Mouse (Mus musculus): ENCODE measurements around the gene Scml4.

Gene Scml4

DNA sequence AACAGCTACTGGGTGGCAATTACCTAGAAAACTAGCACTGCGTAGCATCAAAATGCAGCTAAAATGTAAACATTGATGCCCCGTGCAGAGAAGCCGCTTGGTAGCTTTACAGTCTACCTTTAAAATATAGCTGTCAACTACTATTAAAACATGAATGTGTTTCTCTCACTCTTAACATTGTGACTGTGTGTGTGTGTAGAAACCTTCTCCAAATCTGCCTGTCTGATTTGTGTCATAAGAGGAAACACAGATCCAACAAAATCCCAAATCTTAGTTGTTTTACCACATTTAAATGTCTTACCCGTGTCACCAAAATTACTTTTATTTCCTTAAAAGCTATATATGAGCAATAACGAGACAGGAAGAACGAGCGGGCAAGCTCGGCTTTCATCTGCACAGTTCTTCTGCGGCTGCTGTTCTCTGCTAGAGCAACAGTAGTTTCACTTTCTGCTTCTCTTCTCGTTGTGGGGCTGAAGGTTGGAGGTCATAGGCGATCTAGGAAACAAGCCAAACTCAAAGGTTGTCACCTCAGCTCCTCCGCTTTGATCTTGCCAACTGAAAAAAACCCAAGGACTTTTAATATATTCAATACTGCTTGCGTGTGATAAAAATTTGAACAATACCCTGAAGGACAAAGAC is 2.1 kb downstream of the Scml4 start:
- no peak for DNase-seq (ENCODE audit: low read depth, low spot score)

DNA sequence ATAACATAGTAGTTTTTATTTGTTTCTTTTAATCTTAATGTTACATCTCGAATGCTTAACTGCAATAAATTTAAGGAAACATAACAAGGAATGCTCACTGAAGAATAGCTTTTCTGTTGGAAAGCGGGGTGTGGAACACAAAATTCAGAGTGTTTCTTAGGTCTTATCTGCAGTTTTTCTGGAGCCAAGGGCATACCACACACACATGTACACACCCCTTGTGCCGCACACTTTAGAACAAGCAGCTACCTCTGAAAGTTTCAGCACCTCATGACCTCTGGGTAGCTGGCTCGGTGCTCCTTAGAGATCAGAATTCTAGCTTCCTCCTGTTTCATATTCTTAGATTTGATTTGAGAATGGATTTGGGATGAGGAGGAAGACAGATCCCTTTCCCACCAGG is 2.6 kb downstream of the Scml4 start:
- DNase-seq (ENCODE audit: low read depth, low spot score) = no peak

- DNase-seq (ENCODE audit: low read depth, low spot score) = no peak
These were observed 3.6 kb downstream of the Scml4 start for GRCm38 (mm10) chr10:42863621-42864391.

GRCm38 (mm10) chr10:42864696-42865095 is 4.5 kb downstream of the Scml4 start:
- DNase-seq (ENCODE audit: low read depth, low spot score) = no peak

- no peak for DNase-seq (ENCODE audit: low read depth, low spot score)
These were observed 8.2 kb downstream of the Scml4 start for GRCm38 (mm10) chr10:42868416-42868815.

DNA sequence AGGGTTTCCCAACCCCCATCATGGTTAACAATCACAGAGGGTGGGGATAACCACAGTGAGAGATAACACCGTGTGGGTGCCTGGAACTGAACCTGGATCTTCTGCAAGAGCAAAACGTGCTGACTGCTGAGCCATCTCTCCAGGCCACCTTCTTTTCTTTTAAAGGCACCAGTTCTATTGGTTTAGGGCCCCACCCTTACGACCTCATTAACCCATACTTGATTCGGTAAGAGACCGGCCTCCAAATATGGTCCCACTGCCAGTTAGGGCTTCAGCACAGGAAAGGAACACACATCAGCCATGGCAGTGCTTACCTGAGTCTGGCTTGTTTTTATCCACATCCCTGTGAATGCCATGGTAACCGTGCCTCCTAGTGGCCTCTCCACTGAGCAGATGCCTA is 9.3 kb downstream of the Scml4 start:
- no peak for DNase-seq (ENCODE audit: low read depth, low spot score)

DNA sequence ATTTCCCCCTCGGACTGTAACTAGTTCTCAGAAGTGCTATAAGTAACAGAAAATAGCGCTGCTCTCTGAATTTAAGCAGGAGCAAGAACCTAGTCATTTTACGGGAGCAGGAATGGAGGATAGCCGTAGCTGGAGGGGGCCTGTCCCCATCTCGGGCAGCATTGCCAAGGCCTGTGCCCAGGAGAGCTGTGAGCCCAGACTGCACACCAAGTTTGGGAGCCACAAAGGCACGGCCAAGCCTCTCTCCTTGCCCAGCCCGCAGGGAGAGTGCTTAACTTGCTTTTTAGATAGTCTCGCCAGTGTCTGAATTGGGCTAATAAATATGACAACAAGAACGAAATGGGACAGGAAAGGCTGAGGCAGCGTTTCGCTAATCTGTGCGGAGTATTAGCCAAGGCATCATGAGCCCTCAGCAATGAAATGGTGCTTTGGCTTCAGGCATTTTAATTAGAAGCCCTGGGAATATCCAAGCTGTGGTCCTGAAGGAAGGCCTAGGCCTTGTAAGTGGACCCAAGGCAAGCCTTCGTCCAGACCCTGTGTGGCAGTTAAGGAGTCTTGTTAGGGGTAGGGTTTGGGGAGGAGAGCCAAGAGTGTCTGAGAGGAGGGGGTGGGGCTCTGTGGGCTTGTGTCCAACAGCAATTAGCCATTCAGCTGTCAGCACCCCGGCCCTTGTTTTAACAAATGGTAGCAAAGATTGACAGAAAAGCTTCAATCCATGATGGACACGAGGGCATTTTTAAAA is 12.3 kb downstream of the Scml4 start:
- DNase-seq (ENCODE audit: low read depth, low spot score) = no peak

GRCm38 (mm10) chr10:42873077-42873595 is 13.0 kb downstream of the Scml4 start:
- no peak for DNase-seq (ENCODE audit: low read depth, low spot score)

- no peak for DNase-seq (ENCODE audit: low read depth, low spot score)
These were observed 16.0 kb downstream of the Scml4 start for GRCm38 (mm10) chr10:42876172-42876571.

DNA sequence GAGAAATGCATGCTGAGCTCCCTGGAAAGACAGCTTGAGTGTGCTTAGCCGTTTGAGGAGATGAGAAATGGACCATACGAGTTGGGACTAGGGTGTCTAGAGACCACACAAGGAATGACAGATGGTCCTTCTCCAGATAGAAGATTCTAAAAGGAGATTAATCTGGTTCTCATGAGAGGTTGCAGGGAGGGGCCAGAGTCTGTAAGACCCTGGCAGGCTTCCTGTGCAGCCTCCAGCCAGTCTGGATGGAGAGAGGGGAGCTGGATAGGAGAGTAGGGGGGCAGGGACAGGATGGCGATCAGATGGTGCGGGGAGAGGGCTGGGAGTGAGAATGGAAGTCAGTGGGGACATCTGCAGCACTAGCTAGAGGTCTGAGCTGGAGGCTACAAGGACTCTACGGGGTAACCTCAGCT is 19.1 kb downstream of the Scml4 start:
- no peak for DNase-seq (ENCODE audit: low read depth, low spot score)

DNA sequence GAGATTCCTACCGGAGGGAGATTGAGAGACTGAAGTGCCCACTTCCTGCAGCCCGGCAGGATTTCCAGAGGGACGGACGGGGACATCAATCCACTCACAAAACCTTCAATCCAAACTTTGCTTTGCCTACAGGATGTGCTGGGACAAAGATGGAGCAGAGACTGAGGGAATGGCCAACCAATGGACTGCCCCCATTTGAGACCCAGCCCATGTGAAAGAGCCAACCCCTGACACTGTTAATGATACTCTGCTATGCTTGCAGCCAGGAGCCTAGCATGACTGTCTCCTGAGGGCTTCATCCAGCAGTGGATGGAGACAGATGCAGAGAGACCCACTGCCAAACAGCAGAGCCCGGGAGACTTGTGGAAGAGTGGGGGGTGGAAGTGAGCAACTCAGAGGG is 19.5 kb downstream of the Scml4 start:
- no peak for DNase-seq (ENCODE audit: low read depth, low spot score)

DNA sequence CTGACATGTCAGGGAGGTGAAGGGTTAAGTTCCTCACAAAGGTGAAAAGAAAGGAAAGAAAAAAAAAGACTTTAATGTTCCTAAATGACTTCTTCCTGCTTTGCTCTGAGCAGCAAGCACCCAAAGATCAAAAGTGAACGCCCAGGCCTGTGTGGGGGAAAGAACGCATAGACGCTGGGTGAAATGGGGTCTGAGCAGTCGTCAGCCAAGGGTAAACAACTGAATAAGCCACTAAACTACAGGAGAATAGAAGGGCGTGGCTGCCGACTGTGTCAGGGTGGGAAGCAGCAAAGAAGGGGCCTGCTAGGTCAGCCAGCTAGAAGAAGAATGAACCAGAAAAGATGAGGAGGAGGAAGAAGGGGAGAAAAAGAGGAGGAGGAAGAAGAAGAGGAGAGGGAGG is 26.9 kb downstream of the Scml4 start:
- DNase-seq (ENCODE audit: low read depth, low spot score) = no peak

GRCm38 (mm10) chr10:42888241-42888640 is 28.1 kb downstream of the Scml4 start:
- no peak for DNase-seq (ENCODE audit: low read depth, low spot score)

GRCm38 (mm10) chr10:42890365-42890764 is 30.2 kb downstream of the Scml4 start:
- no peak for DNase-seq (ENCODE audit: low read depth, low spot score)

- no peak for DNase-seq (ENCODE audit: low read depth, low spot score)
These were observed 32.1 kb downstream of the Scml4 start for GRCm38 (mm10) chr10:42892250-42892649.

DNA sequence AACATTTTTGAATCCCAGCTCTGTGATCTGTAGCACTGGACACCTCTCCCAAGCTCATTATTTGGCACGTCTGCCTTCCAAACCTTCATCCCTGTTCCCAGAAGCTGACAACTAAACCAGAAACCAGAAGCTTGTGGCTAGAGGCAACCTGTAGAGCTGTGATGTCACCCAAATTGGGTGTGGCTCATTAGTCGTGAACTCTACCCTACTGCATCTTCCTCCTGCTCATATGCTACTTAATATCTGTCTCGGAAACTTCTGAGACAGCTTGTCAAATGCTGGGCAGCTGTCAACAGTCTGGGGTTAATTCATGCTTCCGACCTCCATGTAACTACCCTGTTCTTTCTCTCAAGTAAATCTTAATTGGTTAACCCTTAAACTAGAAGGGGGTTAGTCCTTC is 32.8 kb downstream of the Scml4 start:
- no peak for DNase-seq (ENCODE audit: low read depth, low spot score)

DNA sequence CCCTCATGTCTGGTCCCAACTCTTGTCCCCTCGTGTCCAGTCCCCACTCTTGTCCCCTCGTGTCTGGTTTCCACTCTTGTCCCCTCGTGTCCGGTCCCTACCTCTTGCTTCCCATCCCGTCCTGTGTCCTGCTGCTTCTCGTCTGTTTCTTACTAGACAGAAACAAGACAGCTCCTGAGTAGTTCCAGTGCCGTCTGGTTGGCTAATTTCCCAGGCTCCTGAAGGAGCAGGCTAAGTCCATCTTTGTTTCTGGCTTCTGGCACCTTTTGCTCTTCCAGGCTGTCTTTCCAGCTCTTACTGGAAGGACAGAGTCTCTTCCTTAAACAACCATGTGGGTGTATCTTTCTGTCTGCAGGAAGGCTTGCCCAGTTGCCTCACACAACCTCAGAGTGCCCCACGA is 33.7 kb downstream of the Scml4 start:
- DNase-seq (ENCODE audit: low read depth, low spot score) = no peak

DNA sequence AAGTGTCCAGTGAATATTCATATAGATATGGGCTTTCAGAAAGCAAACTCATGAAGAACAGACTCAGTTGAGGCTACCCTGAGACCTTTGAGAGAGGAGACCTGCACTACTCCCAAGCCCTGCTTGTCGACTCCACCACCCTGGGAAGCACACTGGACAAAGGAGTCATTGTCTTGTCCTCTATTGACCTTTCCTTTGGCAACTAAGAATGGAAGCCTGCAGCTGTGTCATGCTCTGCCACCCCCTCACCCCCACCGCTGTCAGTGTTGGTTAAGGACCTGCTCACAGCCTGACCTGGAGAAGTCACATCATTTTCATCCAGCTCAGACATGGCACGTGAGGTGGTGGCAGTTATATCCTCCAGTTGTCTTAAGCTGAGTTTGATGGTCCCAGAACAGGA is 34.1 kb downstream of the Scml4 start:
- DNase-seq (ENCODE audit: low read depth, low spot score) = no peak

DNA sequence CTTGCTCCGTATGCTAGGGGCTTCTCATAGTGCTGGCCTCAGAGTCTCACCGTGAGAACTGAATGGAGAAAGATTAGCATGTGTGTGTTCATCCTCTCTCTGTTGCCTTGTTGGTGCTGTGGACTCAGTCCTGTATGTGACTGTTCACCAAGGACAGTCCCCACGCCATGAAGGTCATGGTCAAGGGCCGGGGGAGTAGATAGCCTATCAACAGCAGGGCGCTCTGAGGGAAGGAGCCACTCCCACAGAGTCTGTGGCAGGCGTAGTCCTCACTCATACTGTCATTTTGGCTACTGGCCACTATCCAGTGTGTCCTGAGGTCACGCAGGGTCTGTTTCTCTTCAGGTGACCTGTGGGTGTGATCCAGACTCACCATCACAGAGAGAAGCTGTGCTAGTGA is 34.5 kb downstream of the Scml4 start:
- DNase-seq (ENCODE audit: low read depth, low spot score) = no peak

- DNase-seq (ENCODE audit: low read depth, low spot score) = no peak
These were observed 36.5 kb downstream of the Scml4 start for GRCm38 (mm10) chr10:42896621-42897020.

DNA sequence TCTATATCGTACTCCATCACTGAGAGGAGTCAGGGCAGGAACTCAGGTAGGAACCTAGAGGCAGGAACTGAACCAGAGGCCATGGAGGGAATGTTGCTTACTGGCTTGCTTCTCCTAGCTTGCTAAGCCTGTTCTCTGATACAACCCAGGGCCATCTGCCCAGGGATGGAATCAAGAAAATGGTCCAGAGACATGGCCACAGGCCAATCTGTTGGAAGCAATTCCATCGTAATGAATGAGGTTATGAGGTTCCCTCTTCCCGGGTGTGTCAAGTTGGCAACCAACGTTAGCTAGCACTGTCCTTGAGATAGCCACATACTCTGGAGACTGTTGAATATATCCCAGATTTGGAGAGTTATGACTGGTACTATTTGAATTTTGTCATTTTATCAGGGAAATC is 37.0 kb downstream of the Scml4 start:
- no peak for DNase-seq (ENCODE audit: low read depth, low spot score)

DNA sequence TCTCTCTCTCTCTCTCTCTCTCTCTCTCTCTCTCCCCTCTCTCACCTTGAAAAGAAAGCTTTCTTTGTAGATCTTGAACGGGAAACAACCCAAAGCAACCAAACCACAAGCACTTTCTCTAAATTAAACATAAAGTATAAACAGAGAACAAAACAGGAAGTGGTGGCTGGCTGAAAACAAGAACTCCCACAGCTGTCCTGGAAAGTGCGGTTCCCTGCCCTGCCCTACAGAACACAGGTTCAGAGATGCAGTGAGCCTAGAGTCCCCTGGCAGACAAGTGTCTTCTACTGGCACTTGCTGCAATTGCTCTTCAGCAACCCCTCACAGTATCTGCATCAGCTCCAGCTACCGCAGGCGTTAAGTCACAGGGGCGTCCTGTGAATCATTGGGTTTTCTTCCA is 37.5 kb downstream of the Scml4 start:
- no peak for DNase-seq (ENCODE audit: low read depth, low spot score)

- DNase-seq (ENCODE audit: low read depth, low spot score) = no peak
These were observed 41.2 kb downstream of the Scml4 start for GRCm38 (mm10) chr10:42901361-42901760.

All from c-Kit-negative CD71-positive TER-119-positive erythroid progenitor cells, embryonic 14.5 days (primary cell).